Mouse (Mus musculus) T-helper 2 cell (primary cell): Measurements from ENCODE around the gene Gm17359.

ENCODE experiments used
- in situ Hi-C: fragments of 300-600 bp; cut with MboI, MseI; formaldehyde crosslinking; loops from one replicate; pipeline ENCODE4 v1.15.1; 2025; ENCODE audit warnings: high pct_unique_total_duplicates

Gene Gm17359

GRCm38 (mm10) chr3:79342961-79343735 lies 6.7 kb downstream of the Gm17359 start:
- in situ Hi-C loops = loop anchor here (5.0 kb wide), 1 partner anchor 36 kb away; no protein-coding TSS in a partner anchor

GRCm38 (mm10) chr3:79349311-79349710 lies 12.8 kb downstream of the Gm17359 start:
- in situ Hi-C loops = no loop called here

- in situ Hi-C loops = no loop called here
Measured at GRCm38 (mm10) chr3:79358721-79359120, 22.3 kb downstream of the Gm17359 start.

- in situ Hi-C loops = no loop called here
Measured at GRCm38 (mm10) chr3:79360317-79361101, 24.0 kb downstream of the Gm17359 start.

- in situ Hi-C loops = no loop called here
Measured at GRCm38 (mm10) chr3:79366098-79366497, 29.6 kb downstream of the Gm17359 start.

GRCm38 (mm10) chr3:79368306-79368705 lies 31.8 kb downstream of the Gm17359 start:
- in situ Hi-C loops = no loop called here

GRCm38 (mm10) chr3:79370385-79370929 lies 34.0 kb downstream of the Gm17359 start:
- in situ Hi-C loops = no loop called here

- in situ Hi-C loops = no loop called here
Measured at GRCm38 (mm10) chr3:79371506-79372195, 35.2 kb downstream of the Gm17359 start.

GRCm38 (mm10) chr3:79373930-79374329 lies 37.5 kb downstream of the Gm17359 start:
- in situ Hi-C loops = no loop called here

GRCm38 (mm10) chr3:79378086-79378485 lies 41.6 kb downstream of the Gm17359 start:
- in situ Hi-C loops = no loop called here

- in situ Hi-C loops = no loop called here
Measured at GRCm38 (mm10) chr3:79379255-79379836, 42.9 kb downstream of the Gm17359 start.

GRCm38 (mm10) chr3:79379873-79380595 lies 43.6 kb downstream of the Gm17359 start:
- in situ Hi-C loops = no loop called here

GRCm38 (mm10) chr3:79381398-79381797 lies 44.9 kb downstream of the Gm17359 start:
- in situ Hi-C loops = no loop called here

GRCm38 (mm10) chr3:79385434-79386029 lies 49.1 kb downstream of the Gm17359 start:
- in situ Hi-C loops = no loop called here

GRCm38 (mm10) chr3:79389081-79389480 lies 52.6 kb downstream of the Gm17359 start:
- in situ Hi-C loops = no loop called here

GRCm38 (mm10) chr3:79400552-79400951 lies 64.1 kb downstream of the Gm17359 start:
- in situ Hi-C loops = no loop called here

- in situ Hi-C loops = no loop called here
Measured at GRCm38 (mm10) chr3:79402056-79402455, 65.6 kb downstream of the Gm17359 start.

- in situ Hi-C loops = no loop called here
Measured at GRCm38 (mm10) chr3:79408546-79408945, 72.1 kb downstream of the Gm17359 start.

- in situ Hi-C loops = no loop called here
Measured at GRCm38 (mm10) chr3:79409927-79410628, 73.6 kb downstream of the Gm17359 start.

GRCm38 (mm10) chr3:79410629-79410995 lies 74.2 kb downstream of the Gm17359 start:
- in situ Hi-C loops = no loop called here
